Mouse (Mus musculus) adrenal gland, adult 8-10 months (tissue): ENCODE measurements at regions not wholly inside any gene's neighbourhood (a gene's known extent, or its start where the extent isn't known, plus 50 kb on each side); places are given as distances from the start of the nearest gene placed in this dataset.

ENCODE experiments used
- DNase-seq: peaks from one replicate; pipeline ENCODE4 v3.0.0; 2022

- DNase-seq, result no peak
Observed at GRCm38 (mm10) chr2:8628007-8628406, 1118.6 kb upstream of the Celf2 start.

DNA sequence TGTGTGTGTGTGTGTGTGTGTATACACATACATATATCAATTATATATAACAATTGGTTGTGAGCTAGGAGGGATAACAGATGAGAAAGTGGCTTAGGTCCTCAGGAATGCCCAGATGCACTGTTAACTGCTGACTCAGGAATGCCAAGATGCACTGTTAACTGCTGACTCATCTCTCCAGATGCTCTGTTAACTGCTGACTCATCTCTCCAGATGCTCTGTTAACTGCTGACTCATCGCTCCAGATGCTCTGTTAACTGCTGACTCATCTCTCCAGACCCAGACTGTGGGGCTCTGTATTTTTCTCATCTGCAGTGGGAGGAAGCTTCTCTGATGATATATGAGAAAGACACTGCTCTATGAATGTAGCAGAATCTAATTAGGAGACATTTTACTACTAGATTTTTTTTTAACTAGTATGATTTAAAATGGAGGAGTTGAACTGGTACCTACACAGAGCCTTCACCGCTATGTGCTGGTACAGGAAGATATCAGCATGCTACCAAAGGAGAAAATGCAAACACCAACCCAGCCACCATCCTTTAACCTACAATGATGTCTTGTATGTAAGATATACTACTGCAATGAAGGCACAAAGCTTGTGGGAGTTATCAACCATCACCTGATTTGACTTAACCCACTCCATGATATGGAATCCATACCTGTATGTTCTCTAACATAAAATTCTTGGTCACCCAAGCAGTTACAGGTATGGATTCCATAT, 1119.3 kb upstream of the Celf2 start:
- no peak for DNase-seq

GRCm38 (mm10) chr2:8638082-8638481, 1128.7 kb upstream of the Celf2 start:
- DNase-seq, result no peak

- DNase-seq, result no peak
Observed at GRCm38 (mm10) chr2:8639282-8639681, 1129.9 kb upstream of the Celf2 start.

GRCm38 (mm10) chr2:8645463-8645862, 1136.1 kb upstream of the Celf2 start:
- no peak for DNase-seq

GRCm38 (mm10) chr2:8660544-8660943, 1151.2 kb upstream of the Celf2 start:
- no peak for DNase-seq

DNA sequence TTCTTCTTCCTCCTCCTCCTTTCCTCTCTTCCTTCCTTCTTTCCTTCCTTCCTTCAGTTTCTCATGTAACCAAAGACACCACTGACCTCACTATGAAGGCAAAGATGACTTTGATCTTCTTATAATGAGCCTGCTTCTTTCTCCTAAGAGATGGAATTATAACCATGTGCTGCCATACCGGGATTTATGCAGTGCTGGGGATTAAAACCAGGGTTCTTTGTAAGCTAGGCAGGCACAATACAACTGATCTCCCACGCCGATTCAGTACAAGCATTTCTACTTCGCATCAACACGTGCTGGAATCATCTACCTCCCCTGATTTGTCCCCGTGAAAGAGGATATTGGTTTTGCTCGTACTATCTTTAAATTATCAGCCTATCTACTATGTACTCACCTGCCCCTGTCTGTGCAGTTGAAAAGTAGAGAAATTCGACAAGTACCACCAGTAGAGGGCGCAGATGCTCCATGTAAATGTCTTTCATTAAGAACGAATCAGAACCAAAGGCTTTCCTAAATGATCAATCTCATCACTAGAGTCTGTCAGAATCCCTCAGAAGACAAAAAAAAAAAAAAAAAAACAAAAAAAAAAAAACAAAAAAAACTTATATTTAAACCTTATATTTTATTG, 1164.5 kb upstream of the Celf2 start:
- DNase-seq, result peak; percentile 8

GRCm38 (mm10) chr2:8675537-8675936, 1166.2 kb upstream of the Celf2 start:
- DNase-seq, result no peak

GRCm38 (mm10) chr2:8676546-8676945, 1167.2 kb upstream of the Celf2 start:
- no peak for DNase-seq

- no peak for DNase-seq
Observed at GRCm38 (mm10) chr2:8690846-8691643, 1181.7 kb upstream of the Celf2 start.

DNA sequence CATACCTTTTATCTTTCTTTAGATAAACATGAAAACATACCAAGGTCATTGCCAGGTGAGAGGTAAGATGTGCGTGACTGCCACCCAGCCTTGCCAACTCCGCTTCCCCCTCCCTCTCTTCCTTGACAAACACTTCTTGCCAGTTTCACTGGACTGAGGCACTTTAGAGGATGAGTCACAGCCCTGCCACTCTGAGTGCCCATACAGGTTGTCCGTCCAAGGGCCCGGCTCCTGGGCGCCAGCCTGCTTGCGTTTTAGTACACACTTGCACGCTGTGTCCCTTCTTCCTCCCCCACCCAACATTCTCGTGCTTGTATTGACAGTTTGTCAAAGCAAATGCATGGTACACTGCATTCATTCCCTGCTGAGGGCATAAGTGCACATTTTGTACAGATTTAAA, 1151.7 kb upstream of the 4930412O13Rik start:
- peak; percentile 12 for DNase-seq

GRCm38 (mm10) chr2:8754142-8754541, 1126.9 kb upstream of the 4930412O13Rik start:
- DNase-seq, result no peak

DNA sequence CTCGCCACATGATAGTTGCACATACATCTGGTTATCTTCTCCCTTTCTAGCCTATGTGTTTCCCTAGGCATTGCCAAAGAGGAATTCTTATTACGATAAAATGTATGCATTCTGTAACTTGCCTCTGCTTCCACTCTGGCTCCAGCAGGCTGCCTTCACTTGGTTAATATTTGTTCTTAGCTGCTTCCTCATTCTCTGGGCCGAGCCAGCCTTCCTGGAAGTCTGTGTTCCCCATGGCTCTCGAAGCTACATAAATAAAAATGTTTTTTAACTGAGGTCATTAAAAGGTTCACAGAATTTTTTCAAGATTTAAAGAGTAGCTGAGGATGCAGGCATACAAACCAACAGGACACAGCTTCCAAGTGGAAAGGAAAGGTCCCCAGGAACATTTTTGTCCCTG, 1124.5 kb upstream of the 4930412O13Rik start:
- no peak for DNase-seq

DNA sequence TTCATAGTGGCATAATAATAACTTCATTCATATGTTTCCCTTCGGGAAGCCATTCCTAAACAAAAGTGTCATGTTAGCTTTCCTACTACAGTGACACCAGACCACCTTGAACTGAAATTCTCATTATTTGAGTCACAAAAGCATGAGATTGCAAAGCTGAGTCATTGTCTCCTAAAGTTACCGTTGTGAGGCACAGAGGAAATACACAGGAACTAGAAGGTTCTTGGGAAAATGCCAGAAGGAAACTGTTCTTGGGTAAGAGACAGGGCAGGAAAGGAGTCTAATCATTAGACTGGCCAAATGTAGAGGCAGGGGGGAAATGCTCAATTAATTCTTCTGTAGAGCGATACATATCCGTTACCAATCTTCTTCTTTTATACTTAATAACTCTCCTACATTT, 1110.4 kb upstream of the 4930412O13Rik start:
- DNase-seq, result no peak

GRCm38 (mm10) chr2:8781152-8781935, 1099.7 kb upstream of the 4930412O13Rik start:
- DNase-seq, result no peak

GRCm38 (mm10) chr2:8782225-8782624, 1098.8 kb upstream of the 4930412O13Rik start:
- DNase-seq, result no peak

DNA sequence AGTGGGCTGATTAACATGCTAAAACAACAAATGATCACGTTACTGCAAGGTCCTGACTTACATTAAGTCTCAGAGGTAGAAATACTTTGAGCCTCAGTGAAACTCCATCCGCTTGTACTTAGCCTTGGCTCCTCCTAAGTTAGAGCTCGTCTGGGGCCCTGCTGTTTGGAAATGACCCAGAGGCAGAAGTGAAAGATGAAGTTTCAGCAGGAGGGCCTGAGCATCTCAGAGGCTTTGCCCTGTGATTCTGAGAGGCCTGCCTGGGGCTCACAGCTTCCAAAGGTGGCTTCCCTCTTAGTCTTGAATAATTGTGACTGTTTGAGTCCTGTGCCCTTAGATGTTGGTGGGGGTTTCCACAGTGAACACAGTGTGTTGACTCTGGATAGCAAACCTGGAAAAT, 1079.0 kb upstream of the 4930412O13Rik start:
- no peak for DNase-seq

- no peak for DNase-seq
Observed at GRCm38 (mm10) chr2:8809609-8810008, 1071.4 kb upstream of the 4930412O13Rik start.

DNA sequence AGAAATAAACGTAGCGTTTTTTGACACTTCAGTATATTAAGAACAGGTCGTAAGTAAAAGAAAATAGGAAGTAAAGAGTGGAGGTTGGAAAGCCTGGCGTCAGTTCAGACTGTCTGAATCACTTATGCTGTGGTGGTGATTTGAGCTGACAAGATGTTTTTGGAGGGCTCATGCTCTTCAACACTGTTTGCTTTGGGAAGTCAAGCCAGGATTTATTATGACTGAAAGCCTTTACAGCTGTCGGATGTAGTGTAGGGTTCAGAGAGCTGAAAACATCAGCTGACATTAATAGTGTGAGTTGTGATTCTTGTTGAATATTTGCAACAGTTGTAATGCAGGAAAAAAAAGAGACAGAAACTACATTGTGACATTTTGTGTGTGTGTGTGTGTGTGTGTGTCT, 1062.9 kb upstream of the 4930412O13Rik start:
- DNase-seq, result no peak

- DNase-seq, result no peak
Observed at GRCm38 (mm10) chr2:8825406-8825805, 1055.6 kb upstream of the 4930412O13Rik start.
